In the genomic region with DNA sequence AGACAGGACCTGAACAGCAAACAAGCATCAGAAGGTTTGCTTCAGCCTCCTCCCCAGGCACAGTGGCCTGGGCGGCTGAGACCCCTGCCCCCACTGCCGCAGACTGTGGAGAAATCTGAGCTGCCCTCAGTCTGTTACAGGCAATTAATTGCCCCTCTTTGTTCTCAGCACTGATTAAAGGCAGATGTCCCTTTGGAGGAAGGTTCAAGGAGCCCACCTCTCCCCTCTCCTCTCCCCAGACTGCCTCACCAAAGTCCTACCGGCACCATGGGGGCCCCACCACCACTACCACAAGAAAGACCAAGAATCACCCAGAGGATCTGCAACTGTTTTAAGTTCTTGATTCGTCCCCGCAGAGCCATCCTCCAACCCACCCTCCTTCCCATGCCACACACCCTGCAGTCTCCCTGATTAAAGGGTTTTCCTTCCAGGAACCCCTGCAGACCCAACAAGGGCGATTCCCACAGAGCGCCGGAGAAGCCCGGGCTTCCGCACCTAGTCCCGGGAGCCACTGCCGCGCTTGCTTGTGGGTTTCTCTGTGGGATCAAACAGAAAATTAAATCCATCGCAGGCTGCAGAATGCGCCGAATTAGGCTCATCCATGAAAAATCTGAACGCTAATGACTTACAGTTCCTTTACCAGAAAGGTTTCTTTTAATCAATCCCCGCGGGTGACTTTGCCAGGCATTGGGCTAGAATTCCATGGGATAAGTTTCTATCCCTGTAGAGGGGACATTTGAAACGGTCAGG, we compare ENCODE assay signal across 12 mouse cellular contexts. TPM values are rescaled to one million over a fixed set of nuclear protein-coding genes. Genes with fewer than 3 reads are reported as not detected.
DNase-seq lines count a peak whose midpoint lies in the region; ATAC-seq lines count a peak whose summit lies in the region.
"Had no signal": no experiment of that assay in that cellular context is flagged by ENCODE, and none has a peak within 500 bp of the region (broad histone marks: within the 10 kb centered on the region; RNA-seq: fewer than 3 reads in every experiment).

No protein-coding gene starts in this region.

- no peak overlapping the region for H3K27ac ChIP-seq in liver, embryonic 11.5 days (ENCODE audit: low read depth, low read length)
- peak overlapping the region; percentile 58 for H3K27ac ChIP-seq in forebrain, embryonic 12.5 days
- H3K27ac ChIP-seq in limb, embryonic 11.5 days (replicated peaks; ENCODE audit: low read depth, low read length): peak overlapping the region; percentile 98

- no peak for DNase-seq in liver, embryonic 11.5 days (ENCODE audit: low spot score)
- no peak for DNase-seq in liver
- peak; percentile 85 for DNase-seq in limb, embryonic 11.5 days (ENCODE audit: low spot score)
- DNase-seq in retina, embryonic 14.5 days (ENCODE audit: low spot score): peak; percentile 32
- DNase-seq in testis, postnatal 10 days (ENCODE audit: low spot score): no peak
- no peak for DNase-seq in natural killer cell, adult 2 months (ENCODE audit: low spot score in 2 of 2)
- DNase-seq: adrenal gland, postnatal 25 days; kidney, adult 9 months; lung, adult 18-20 months; thymus, postnatal 25 days had no signal

- no peaks in the 10 kb centered on the region for H3K36me3 ChIP-seq in liver, embryonic 11.5 days (ENCODE audit: control insufficient read depth, insufficient read depth, low read length)
- H3K36me3 ChIP-seq in forebrain, embryonic 12.5 days (replicated peaks): no peaks in the 10 kb centered on the region
- H3K36me3 ChIP-seq in limb, embryonic 11.5 days (ENCODE audit: control insufficient read depth, insufficient read depth, low read length): no peaks in the 10 kb centered on the region; the same call in 1 of the 2 replicates

- peaks cover 13% of the 10 kb centered on the region for H3K4me1 ChIP-seq in liver, embryonic 11.5 days (replicated peaks; ENCODE audit: control insufficient read depth, insufficient read depth, low read length)
- peaks cover 32% of the 10 kb centered on the region for H3K4me1 ChIP-seq in forebrain, embryonic 12.5 days
- H3K4me1 ChIP-seq in limb, embryonic 11.5 days (ENCODE audit: control insufficient read depth, insufficient read depth, low read length): peaks cover 42% of the 10 kb centered on the region

- no peak overlapping the region for H3K4me3 ChIP-seq in liver, embryonic 11.5 days (ENCODE audit: low read depth, low read length)
- H3K4me3 ChIP-seq in forebrain, embryonic 12.5 days (replicated peaks): no peak overlapping the region
- peak overlapping the region; percentile 3; the same call in 1 of the 2 replicates for H3K4me3 ChIP-seq in limb, embryonic 11.5 days (ENCODE audit: low read depth, low read length)

- no peaks in the 10 kb centered on the region for H3K9me3 ChIP-seq in liver, embryonic 11.5 days (ENCODE audit: control insufficient read depth, low read length)
- no peaks in the 10 kb centered on the region for H3K9me3 ChIP-seq in forebrain, embryonic 12.5 days
- H3K9me3 ChIP-seq in limb, embryonic 11.5 days (ENCODE audit: control insufficient read depth, low read length): no peaks in the 10 kb centered on the region

- 24% methylated on average over 20 of the region's 20 CpGs for WGBS in liver, embryonic 11.5 days
- WGBS in forebrain, embryonic 12.5 days: 10% methylated on average over 20 of the region's 20 CpGs
- 2% methylated on average over 20 of the region's 20 CpGs for WGBS in limb, embryonic 11.5 days

- H3K27me3 ChIP-seq in liver, embryonic 11.5 days (replicated peaks; ENCODE audit: control insufficient read depth, insufficient read depth, low read length): no peaks in the 10 kb centered on the region
- no peaks in the 10 kb centered on the region for H3K27me3 ChIP-seq in forebrain, embryonic 12.5 days
- no peaks in the 10 kb centered on the region for H3K27me3 ChIP-seq in limb, embryonic 11.5 days (ENCODE audit: control insufficient read depth, insufficient read depth, low read length)

- no peak overlapping the region for H3K9ac ChIP-seq in liver, embryonic 11.5 days (ENCODE audit: low read depth, low read length)
- no peak overlapping the region; the same call in 1 of the 2 replicates for H3K9ac ChIP-seq in forebrain, embryonic 12.5 days
- peak overlapping the region; percentile 51 for H3K9ac ChIP-seq in limb, embryonic 11.5 days (ENCODE audit: low read length)

- no peak for ATAC-seq in liver, embryonic 11.5 days (replicated peaks; ENCODE audit: low FRiP score)
- no peak for ATAC-seq in forebrain, embryonic 12.5 days (ENCODE audit: low FRiP score)
- ATAC-seq in limb, embryonic 11.5 days (ENCODE audit: insufficient number of reproducible peaks, low FRiP score, low TSS enrichment, low read depth): peak; percentile 67
- no peak for ATAC-seq in monocyte, adult 5-6 weeks (replicated peaks; ENCODE audit: insufficient number of reproducible peaks, low FRiP score, low TSS enrichment, poor library complexity, severe bottlenecking)

- peak overlapping the region; percentile 6; the same call in 1 of the 2 replicates for H3K4me2 ChIP-seq in liver, embryonic 11.5 days
- peak overlapping the region; percentile 31 for H3K4me2 ChIP-seq in forebrain, embryonic 12.5 days
- H3K4me2 ChIP-seq in limb, embryonic 11.5 days (ENCODE audit: low read depth, severe bottlenecking): peak overlapping the region; percentile 27

RNA-seq across cellular contexts. Expression of gene Col26a1, which starts 21.6 kb away (rescaled TPM):
- 9.1 and 9.8 TPM in 2 replicates for polyA plus RNA-seq in liver, embryonic 11.5 days (2014; fragmentation: Nextera tagmentation; extraction: Ambion mirVana)
- 33.7 and 42.6 TPM in 2 replicates for polyA plus RNA-seq in forebrain, embryonic 12.5 days (2016; fragmentation: Nextera tagmentation; extraction: Ambion mirVana)
- polyA plus RNA-seq in limb, embryonic 11.5 days (2014; fragmentation: Nextera tagmentation; extraction: Ambion mirVana): 68.2 and 69.0 TPM in 2 replicates
- total RNA-seq in monocyte, adult 5-6 weeks (2017): not detected in 3 replicates

RNA-seq across cellular contexts. Expression of gene Ift22, which starts 46.6 kb away (rescaled TPM):
- 28.5 and 32.4 TPM in 2 replicates for polyA plus RNA-seq in liver, embryonic 11.5 days (2014; fragmentation: Nextera tagmentation; extraction: Ambion mirVana)
- 107 and 115 TPM in 2 replicates for polyA plus RNA-seq in forebrain, embryonic 12.5 days (2016; fragmentation: Nextera tagmentation; extraction: Ambion mirVana)
- 80.6 and 80.7 TPM in 2 replicates for polyA plus RNA-seq in limb, embryonic 11.5 days (2014; fragmentation: Nextera tagmentation; extraction: Ambion mirVana)
- 2.3 to 8.5 TPM (median 3.4 TPM) in 3 replicates for total RNA-seq in monocyte, adult 5-6 weeks (2017)

Comparison
In these comparisons a context has a peak if more than half of its experiments do, and no peak if none do; other contexts are left out.
1. DNase-seq: peak in limb, embryonic 11.5 days (single experiment) and retina, embryonic 14.5 days (single experiment); none in liver, embryonic 11.5 days (single experiment), liver (single experiment), testis, postnatal 10 days (single experiment) and natural killer cell, adult 2 months (0 of 2).
2. Peak in every context shown above with its lines, with median percentiles within 50 percentile points of each other: H3K4me2 ChIP-seq.